Mouse (Mus musculus) spleen, adult 12 weeks (tissue): ENCODE results near the gene Zmym4.
"Not testable (repeated sequence)": the region's sequence is repeated elsewhere in the genome, so short reads cannot be mapped to it uniquely, and the experiment has no call there.

Source experiments
- DNase-seq: peaks from one replicate; pipeline ENCODE4 v3.0.0; 2022; ENCODE audit warnings: low spot score

Gene Zmym4

DNA sequence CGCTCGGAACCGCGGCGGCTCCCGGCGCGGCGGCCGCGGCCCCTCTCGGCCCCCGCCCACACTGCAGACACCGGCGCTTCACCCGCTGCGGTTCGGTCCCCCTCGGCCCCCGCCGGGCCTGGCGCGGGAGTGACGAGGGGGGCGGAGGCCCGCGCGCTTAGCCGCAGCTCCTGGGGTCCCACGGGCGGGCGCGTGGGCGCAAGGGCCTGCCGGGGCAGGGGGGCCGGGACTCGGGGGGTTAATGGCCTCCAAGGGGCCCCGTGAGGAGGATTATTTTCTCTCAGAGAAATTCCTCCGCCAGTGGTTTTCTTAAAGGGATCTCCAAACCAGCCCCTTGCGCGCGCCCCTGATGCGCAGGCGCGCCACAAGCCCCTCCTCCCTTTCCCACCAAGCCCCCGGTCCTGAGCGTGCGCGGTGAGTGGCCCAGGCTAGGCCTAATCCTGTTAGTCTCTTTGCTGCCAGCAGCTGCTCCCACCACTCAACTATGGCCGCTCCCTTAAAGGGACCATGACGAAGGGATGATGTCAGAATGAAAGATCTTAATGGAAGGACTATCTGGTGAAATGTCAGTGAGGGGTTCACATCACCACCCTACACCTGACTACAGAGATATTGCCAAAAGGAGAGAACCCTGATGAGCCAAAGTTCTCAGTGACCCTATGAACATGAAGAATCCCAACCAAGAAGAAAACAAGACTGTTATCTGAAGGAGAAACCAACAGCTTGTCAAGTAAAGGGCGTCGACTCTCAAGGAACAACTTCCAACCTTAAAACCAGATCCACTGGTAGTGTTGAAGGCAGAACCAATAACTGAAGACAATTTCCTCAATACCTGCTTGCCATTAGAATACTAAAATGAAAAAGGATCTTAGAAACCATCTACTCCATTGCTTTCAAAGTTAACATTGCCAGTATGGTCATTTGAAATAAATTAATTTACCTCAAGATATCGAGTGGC, at the start of gene Zmym4:
Zmym4 (minus strand) TSS at position 272 of the 958 bp plus-strand sequence.
- peak; percentile 70 for DNase-seq

DNA sequence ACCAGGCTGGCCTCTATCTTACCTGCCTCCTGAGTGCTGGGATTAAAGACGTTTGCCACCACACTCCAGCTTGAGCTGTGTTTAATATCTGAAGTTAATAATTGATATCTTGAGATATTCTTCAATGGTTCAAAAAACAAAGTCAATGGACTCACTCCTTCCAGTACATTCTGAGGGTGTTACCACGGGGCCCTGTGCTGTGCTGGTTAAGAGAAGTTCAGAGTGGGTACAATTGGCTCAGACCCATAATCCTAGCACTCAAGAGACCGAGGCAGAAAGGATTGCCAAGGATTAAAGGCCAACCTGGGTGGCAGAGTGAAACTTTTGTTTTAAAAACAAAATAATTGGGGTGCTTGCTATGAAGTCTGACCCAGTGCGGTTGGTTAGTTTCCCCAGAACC, 48.4 kb upstream of the Zmym4 start:
- DNase-seq = no peak

DNA sequence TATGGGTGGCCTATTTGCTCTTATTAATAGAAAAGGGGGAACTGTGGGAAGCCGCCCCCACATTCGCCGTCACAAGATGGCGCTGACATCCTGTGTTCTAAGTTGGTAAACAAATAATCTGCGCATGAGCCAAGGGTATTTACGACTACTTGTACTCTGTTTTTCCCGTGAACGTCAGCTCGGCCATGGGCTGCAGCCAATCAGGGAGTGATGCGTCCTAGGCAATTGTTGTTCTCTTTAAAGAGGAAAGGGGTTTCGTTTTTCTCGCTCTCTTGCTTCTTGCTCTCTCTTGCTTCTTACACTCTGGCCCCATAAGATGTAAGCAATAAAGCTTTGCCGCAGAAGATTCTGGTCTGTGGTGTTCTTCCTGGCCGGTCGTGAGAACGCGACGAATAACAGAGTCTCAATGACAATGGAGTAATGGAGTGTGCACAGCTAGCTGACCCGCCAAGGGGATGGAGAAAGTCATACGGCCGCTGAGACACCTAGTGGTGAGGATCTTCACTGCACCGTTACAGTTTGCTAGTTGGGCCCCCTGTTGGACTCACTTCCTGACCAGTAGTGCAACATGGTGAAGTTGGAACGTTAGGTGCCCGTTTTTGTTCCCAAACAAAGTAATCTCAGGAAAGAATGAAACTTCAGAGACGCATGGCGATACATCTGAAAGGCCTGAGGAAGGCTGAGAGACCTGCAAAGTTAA, 47.5 kb upstream of the Zmym4 start:
- DNase-seq = peak; percentile 40

DNA sequence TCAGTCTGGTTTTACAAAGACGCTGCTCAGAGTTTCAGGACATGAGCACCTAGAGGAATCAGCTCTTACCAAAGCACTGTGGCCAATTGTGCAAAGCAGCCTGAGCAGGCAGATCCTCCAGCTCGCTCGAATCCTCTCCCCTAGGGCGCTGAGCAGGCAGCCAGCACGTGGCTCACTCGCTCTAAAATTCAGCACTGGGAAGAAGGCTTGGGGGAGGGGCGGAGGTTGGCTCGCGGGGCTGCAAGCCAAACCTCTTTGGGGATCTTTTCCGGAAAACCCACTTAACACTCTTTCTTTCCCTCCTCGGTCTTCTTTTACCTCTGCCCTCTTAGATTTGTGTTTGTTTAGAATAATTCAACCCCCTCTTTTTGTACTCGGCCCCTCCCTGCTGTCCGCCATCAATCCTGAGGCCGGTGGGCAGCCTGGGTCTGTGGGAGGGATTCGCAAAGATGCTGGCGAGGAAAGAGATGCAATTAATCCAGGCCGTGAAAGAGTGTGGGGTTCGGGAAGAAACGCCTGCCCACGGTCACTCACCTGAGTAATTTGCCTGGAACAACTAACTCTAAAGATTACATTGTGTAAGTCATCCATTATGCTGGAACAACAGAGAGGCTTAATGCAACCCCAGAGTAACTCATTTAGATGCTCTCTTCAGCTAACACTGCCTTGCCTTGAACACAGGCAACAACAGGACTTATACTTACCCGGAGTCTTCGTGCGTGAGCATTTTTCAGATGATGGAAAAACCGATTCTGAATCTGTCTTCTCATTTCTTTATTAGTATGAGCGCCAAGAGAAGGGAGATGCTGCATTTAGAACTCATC, 37.4 kb upstream of the Zmym4 start:
- no peak for DNase-seq

DNA sequence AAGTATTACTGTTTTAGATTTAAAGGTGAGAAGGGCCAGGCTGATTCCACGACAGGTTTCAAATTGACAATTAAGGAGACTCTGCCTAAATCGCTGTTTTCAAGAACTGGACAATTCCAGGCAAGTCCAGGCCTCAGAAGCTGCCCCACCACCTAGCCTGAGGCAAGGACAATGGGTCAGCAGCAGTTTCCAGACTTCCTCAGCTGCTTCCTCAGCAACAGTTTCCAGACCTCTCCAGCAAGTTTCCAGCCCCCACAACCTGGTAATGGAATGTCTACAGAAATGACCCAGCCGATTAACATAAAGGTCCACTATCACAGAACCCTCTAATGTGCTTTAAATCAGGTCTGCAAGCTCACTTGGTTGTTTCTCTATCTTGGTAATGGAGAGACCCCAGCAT, 36.4 kb upstream of the Zmym4 start:
- no peak for DNase-seq

DNA sequence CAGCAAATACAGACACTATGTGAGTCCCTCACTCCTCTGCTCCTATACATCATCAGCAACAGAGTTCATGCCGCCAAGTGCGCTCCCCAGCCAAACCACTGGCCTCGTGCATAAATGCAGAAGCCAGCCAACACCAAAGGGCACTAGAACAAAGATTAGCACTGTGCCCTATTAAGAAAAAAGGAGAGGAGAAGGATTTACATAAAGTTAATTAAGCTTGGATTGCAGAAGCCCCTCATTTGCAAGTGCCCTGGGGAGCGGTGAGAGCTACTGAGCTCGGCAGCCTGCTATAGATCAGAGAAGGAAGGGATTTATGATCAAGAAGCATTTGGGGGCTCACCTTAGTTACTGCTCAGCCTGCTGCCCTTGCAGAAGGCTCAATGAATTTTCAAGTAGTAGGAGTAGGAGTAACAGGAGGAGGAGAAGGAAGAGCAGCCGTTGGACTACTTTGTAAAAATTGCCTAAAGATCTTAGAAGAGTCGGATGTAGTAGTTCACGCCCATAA, 32.7 kb upstream of the Zmym4 start:
- DNase-seq = no peak

DNA sequence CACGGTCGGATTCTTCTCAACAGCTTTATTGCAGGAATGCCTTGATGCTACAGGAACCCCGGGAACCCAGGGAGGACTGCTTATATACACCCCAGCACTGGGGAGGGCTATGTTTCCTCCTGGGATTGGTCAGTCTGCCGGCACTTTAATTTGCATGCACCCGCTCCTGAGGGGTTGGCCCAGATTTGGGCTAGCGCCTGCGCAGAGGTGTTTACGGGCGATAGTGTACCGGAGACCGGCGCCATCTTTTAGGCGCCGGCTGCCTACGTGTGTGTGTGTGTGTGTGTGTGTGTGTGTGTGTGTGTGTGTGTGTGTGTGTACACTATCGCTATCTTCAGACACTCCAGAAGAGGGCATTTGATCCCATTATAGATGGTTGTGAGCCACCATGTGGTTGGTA, 31.4 kb upstream of the Zmym4 start:
- DNase-seq = not testable (repeated sequence)

DNA sequence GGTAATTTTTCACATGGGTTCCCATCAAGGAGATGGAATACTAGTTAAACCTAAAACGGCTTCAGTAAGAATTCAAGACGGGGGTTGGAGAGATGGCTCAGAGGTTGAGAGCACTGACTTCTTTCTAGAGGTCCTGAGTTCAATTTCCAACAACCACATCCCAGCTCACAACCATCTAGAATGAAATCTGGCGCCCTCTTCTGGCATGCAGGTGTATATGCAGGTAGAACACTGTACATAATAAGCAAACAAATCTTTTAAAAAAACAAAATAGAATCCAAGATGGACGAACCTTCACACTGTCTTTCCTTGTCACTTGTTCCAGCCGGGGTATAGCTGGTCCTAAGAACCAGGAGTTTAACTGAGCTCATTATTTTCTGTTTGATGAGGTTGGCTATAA, 24.4 kb upstream of the Zmym4 start:
- peak; percentile 16 for DNase-seq

DNA sequence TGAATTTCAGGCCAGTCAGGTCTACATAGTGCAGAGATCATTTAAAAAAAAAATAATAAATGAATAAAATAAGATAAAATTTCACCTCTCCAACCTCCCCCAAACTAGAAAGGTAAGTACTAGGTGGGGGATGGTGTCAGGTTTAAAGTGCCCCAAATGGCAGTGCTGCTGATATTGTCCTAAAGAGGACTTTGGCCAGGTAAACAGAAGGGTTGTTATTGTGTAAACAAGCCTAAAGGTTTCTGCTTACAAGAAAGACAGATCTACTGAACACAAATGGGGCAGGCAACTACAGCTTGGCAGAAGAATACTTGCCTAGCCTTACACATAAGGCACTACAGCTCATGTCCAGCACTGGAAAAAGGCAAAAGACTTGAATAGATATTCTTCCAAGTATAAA, 22.6 kb upstream of the Zmym4 start:
- DNase-seq = no peak

DNA sequence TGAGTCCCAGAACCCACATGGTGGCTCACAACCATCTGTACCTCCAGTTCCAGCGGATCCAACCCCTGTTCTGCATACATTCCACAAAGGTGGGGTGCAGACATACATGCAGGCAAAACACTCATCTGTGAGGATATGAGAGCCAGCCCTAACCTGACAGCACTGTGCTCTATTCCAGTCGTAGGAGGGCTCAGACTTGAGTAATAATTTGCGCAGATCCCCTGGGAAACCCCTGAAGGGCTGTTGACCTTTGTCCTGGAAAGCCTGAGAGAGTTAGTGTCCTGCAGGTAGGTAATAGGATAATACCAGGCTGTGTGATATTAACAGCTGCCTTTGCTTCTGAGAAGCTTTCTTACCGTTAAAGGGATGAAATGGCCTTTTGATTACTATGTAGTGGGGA, 20.6 kb upstream of the Zmym4 start:
- no peak for DNase-seq

DNA sequence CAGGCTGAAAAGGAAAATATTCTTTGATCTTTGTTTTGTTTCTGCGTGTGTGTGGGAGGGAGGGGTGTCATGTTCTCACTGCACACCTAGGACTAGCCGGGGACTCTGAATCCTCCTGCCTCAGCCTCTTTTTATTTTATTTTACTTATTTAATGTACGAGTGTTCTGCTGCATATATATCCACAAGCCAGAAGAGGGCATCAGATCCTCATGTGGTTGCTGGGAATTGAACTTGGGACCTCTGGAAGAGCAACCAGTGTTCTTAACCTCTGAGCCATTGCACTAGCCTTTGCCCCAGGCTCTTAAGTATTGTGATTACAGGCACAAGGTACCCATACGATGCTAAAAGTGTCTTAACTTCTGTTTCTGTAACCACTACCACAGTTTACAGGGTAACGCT, 18.8 kb upstream of the Zmym4 start:
- DNase-seq = no peak

DNA sequence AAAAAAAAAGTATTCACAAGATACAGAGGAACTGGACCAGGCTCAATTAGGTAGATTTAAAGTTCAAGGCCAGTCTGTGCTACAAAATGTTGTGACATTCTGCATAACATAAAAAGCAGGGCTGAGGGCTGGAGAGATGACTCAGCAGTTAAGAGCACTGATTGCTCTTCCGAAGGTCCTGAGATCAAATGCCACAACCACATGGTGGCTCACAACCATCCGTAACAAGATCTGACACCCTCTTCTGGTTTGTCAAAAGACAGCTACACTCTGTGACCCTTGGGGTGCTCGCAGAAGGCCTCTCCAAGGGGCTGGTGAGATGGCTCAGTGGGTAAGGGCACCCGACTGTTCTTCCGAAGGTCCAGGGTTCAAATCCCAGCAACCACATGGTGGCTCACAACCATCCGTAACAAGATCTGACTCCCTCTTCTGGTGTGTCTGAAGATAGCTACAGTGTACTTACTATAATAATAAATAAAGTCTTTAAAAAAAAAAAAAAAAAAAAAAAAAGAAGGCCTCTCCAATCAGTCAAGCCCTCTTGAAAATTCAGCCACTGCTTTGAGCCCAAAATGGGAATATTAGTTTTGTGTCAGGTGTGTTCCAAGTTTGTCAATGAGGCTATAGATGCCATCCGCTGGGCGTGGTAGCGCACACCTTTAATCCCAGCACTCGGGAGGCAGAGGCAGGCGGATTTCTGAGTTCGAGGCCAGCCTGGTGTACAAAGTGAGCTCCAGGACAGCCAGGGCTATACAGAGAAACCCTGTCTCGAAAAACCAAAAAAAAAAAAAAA, 16.0 kb upstream of the Zmym4 start:
- not testable (repeated sequence) for DNase-seq

DNA sequence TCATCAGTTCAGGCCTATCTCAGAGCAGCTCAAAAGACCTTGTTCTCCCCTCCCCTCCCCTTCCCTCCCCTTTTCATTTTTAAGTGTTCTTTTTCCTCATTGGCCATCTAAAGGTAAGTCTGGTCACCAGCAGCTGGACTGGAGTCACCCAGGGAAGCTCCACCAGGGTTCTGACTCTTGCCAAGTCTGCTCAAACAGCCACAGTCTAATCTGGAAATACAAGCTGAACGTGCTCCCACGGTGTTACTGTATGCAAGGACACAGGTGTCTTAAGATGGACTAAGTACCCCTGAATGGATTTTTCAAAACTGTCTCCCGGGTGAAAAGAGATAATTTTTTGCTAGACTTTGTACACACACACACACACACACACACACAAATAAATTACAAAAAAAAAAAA, 15.4 kb upstream of the Zmym4 start:
- no peak for DNase-seq

DNA sequence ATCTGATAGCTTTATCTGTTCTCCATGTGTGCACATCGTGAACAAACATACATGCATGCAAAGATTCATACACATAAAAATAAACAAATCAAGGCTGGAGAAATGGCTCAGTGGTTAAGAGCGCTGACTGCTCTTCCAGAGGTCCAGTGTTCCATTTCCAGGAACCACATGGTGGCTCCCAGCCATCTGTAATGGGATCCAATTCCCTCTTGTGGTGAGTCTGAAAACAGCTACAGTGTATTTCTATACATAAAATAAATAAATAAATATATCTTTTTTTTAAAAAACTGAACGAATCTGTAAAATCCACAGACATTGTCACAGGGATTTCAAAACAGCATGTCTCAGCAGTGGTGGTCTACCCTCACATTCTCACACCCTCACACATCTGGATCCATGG, 10.8 kb upstream of the Zmym4 start:
- DNase-seq = no peak

DNA sequence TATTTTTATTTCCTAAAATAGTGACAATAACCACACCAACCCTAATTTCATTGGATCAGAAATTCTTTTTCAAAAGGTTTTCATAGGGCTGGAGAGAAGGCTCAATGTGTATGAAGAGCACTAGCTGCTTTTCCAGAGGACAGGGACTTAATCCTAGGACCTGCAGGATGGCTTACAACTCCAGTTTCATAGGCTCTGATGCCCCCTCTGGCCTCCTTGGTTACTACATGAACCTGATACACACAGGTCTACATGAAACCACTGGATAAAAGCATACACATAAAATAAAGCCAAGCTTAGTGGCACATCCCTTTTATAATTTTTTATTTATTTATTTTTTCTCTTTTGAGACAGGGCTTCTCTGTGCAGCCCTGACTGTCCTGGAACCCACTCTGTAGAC, 9.5 kb upstream of the Zmym4 start:
- no peak for DNase-seq

DNA sequence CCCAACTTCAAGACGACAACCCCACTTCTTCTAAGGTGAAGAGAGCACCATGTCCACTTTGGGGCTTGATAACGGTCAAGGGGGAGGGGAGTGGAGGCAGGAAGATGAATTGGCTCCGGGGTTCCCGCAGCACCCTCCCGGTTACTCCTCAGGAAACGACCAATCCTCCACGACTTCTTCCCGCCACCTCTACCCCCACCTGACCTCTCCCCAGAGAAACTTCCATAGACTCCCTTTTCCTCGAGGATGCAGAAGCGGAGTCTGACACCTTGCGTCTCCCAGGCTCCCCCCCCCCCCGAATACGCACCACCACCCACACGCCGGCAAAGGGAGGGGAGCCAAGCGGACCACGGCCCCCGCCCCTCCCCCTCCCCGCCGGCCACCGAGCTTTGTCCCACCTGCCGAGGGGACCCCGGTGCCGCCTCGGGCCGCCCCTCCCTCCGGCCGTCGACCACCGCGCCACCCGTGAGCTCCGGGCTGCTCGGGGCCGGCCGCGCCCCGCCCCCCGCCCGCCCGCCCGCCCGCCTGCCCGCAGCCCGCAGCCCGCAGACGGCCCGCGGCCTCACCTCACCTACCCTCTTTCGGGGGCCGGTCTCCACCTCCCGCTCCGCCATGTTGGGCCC, 583 bp downstream of the Zmym4 start:
- no peak for DNase-seq

DNA sequence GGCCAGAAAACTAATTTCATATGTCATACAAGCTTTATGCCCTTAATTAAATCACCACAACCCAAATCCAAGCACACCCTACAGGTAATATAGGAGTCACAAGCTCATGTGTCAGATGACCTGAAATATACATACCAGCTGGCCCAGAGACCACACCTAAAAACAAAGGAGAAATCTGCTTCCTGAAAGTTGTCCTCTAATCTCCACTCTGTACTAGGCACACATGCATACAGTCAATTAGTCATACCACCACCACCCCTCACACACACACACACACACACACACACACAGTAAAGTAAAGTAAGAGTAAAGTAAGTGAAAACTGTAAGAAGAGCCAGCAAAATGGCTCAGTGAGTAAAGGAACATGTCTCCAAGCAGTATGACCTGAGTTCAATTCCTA, 9.3 kb downstream of the Zmym4 start:
- no peak for DNase-seq

DNA sequence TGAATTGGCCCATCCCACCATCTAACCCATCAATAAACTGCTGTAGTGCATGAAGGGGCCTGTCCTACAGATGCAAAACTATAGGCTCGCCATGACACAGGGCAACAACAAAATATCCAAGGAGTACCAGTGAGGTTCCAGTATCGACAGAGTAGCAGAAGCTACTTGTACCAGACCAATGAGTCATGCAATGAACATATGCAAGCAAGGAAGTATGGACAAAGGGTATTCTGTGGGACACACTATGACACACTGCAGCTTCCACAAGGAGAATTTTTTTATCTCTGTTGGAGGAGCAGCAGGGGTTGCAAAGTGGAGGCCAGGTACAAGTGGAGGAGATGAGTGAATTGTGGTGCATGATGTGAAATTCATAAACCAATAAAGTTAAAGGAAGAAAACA, 9.7 kb downstream of the Zmym4 start:
- no peak for DNase-seq

DNA sequence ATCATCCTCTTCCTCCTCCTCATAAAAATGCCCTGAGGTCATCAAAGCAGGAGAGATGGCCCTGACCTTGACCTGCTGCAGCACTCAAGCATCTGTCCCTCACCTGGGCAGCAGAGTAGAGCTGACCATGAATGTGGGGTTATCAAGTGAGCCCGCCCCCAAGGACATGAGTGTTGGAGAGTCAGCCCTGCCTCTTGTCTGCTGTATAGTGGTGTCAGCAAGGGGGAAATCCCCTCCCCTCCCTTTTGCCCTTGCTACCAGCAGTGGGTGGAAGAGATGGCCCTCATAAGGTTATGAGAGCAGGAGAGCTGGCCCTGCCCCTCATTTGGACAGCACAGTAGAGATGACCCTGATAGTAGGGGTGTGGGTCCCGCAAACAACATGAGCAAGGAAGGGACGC, 10.5 kb downstream of the Zmym4 start:
- no peak for DNase-seq

DNA sequence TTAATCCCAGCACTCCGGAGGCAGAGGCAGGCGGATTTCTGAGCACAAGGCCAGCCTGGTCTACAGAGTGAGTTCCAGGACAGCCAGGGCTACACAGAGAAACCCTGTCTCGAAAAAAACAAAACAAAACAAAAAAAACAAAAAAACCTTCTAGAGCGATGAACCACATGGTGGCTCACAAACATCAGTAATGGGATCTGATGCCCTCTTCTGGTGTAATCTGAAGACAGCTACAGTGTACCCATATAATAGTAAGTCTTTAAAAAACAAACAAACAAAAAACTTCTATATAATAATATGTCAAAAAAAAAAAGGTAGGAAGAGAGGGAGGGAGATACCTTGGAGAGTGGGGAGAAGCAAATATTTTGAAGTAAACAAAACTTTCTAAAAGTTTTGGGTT, 17.1 kb downstream of the Zmym4 start:
- not testable (repeated sequence) for DNase-seq

DNA sequence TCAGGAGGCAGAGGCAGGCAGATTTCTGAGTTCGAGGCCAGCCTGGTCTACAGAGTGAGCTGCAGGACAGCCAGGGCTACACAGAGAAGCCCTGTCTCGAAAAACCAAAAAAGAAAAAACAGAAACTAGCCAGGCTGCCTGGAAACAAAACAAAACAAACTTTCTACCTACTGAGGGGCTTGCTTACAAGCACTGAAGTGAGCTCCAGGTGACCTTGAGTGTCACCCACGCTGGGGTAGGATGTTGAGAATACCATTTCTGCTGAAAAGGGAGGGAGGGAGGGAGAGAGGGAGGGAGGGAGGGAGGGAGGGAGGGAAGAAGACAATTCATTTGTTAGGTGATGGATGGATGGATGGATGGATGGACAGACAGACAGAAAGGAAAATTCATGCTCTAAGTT, 24.5 kb downstream of the Zmym4 start:
- DNase-seq = no peak
